Mouse (Mus musculus) testis, adult 2 months (tissue): ENCODE data around the gene Rpl38. TPM values are rescaled to one million over a fixed set of nuclear protein-coding genes. Genes with fewer than 3 reads are reported as not detected.

Source experiments
- H3K27ac ChIP-seq: fragments of 200-500 bp; 2 replicates; pipeline ENCODE4 v1.5.1; 2012; ENCODE audit warnings: low read depth, low read length; ENCODE audit not compliant: control insufficient read depth, insufficient read depth
- H3K27me3 ChIP-seq: fragments of 200-500 bp; 2 replicates; pipeline ENCODE4 v1.6.1; 2012; ENCODE audit warnings: mild to moderate bottlenecking, low read length, moderate library complexity; ENCODE audit not compliant: control insufficient read depth, insufficient read depth
- H3K36me3 ChIP-seq: fragments of 200-500 bp; 2 replicates; pipeline ENCODE4 v1.6.1; 2012; ENCODE audit warnings: mild to moderate bottlenecking, low read length; ENCODE audit not compliant: control insufficient read depth, insufficient read depth
- H3K4me1 ChIP-seq: fragments of 200-500 bp; 2 replicates; pipeline ENCODE4 v1.6.1; 2012; ENCODE audit warnings: low read length; ENCODE audit not compliant: control insufficient read depth, insufficient read depth
- H3K4me3 ChIP-seq: fragments of 200-500 bp; 2 replicates; pipeline ENCODE4 v1.5.1; 2012; ENCODE audit warnings: low read depth, mild to moderate bottlenecking, low read length, moderate library complexity, mixed read lengths; ENCODE audit not compliant: control insufficient read depth
- CTCF ChIP-seq: fragments of 200-500 bp; IDR thresholded peaks from 2 replicates; pipeline ENCODE4 v1.5.1; 2012; ENCODE audit warnings: low read depth, mild to moderate bottlenecking, inconsistent platforms, low read length, moderate library complexity; ENCODE audit not compliant: control insufficient read depth, insufficient read depth, insufficient replicate concordance
- POLR2A ChIP-seq: fragments of 200-500 bp; IDR thresholded peaks from 2 replicates; pipeline ENCODE4 v1.6.1; 2012; ENCODE audit warnings: low read depth, mild to moderate bottlenecking, inconsistent platforms, low read length, moderate library complexity; ENCODE audit not compliant: control insufficient read depth
- polyA plus RNA-seq: library from polyadenylated mRNA; depleted of rRNA; stranded (reverse); fragments of >200 nt; gene quantifications from 2 replicates; pipeline ENCODE4 v1.2.3, GENCODE M21; 2012; rRNA removed

Rpl38 gene
- polyA plus RNA-seq, result 600 and 645 TPM in 2 replicates

DNA sequence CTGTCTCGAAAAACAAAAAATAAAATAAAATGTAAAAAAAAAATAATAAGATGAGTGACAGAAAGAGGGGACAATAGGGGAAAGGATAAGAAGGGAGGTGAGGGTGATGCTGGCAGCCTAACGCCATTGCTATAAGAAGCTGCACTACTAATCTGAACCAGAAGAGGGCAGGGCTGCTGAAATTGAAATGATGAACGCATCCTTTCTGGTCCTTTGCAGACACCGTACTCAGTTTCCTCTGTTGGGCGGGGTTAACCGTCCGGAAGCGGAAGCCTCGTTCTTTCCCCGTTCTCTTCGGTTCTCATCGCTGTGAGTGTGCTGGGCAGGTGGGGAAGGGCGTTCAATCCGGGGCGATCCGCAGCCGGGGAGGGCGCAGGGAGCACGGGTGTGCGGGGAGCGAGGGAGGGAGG is at the start of gene Rpl38:
Rpl38 (plus strand) TSS at position 224 of the 410 bp plus-strand sequence.
- Histone ChIP-seq H3K27ac (peak within 1 kb of the TSS; percentile 71), H3K27me3 (no peaks in the 10 kb centered on the region), H3K4me3 (peak within 1 kb of the TSS; percentile 96), H3K36me3 (peaks cover 2% of the 10 kb centered on the region; the same call in 1 of the 2 replicates), H3K4me1 (peaks cover 15% of the 10 kb centered on the region)
- TF ChIP-seq CTCF (peak; percentile 68; the same call in 1 of the 2 replicates), POLR2A (peak; percentile 94)

DNA sequence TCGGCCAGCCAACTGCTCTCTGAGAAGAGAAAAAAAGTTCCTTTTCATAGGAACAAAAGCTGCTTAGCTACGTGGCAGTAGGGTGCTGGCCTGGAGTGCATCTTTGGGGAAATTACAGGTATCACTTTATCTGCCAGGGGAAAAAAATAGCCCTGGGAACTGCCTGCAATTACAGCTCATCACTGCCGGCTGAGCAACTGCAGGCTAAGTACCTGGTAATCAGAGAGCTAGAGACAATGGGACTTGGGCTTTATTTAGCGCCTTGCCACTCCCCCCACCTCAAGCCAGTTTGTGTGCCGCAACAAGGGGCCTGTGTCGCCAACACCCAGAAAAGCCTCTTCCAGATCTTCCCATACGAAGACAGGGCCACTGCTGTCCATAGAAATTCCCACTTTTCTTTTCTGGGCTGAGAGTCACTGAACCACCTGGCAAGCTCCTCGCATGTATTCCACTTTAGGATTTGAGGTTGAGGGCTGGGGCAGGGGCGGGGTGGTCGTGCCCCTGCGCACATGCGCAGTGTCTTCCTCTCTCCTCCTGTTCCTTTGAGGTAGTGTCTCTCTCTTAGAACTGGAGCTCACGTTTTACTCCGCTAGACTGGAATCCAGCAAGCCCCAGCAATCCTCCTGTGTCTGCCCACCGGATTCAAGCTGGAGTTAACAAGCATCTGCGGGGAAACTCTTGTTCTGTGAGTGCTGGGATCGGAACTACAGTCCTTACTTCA is 49.5 kb upstream of the Rpl38 start:
- Histone ChIP-seq H3K4me3 (no peak overlapping the region; the same call in 1 of the 2 replicates), H3K27ac (no peak overlapping the region)
- TF ChIP-seq POLR2A (no peak), CTCF (no peak)

DNA sequence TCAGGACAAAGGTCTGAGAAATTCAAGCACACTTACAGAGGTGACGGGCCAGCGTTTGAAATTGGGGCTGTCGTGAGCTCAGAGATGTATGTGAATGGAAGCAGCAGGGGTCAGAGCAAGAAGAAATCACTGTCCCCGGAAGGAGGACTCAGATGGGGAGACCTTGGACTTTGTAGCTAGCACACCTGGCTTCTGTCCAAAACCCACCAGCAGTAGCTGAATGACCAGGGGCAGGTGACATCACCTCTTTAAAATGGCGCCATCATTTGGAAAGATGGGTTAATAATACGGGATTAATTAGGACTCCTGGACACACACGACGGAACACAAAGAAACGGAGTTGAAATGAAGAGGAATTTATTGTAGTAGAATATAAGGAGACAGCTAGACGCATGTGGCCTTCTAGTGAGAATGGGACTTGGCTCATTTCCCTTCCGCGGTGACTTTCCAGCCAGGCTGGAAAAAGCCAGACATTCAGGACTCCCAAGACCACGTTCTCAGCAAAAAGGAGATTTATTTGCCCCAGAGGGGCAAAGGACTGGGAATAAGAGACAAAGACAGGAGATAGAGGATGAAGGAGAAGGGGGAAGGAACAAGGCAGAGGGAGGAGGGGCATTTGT is 42.1 kb upstream of the Rpl38 start:
- no peak for TF ChIP-seq POLR2A
- no peak for TF ChIP-seq CTCF
- no peaks in the 10 kb centered on the region for H3K36me3 ChIP-seq
- H3K4me1 ChIP-seq, result peaks cover 10% of the 10 kb centered on the region
- no peaks in the 10 kb centered on the region for H3K27me3 ChIP-seq
- no peak overlapping the region for H3K27ac ChIP-seq
- H3K4me3 ChIP-seq, result no peak overlapping the region

More for the DNA sequence above, 49.5 kb upstream of the Rpl38 start:
- H3K27me3 ChIP-seq, result no peaks in the 10 kb centered on the region
- H3K4me1 ChIP-seq, result peaks cover 4% of the 10 kb centered on the region; the same call in 1 of the 2 replicates
- no peaks in the 10 kb centered on the region for H3K36me3 ChIP-seq

DNA sequence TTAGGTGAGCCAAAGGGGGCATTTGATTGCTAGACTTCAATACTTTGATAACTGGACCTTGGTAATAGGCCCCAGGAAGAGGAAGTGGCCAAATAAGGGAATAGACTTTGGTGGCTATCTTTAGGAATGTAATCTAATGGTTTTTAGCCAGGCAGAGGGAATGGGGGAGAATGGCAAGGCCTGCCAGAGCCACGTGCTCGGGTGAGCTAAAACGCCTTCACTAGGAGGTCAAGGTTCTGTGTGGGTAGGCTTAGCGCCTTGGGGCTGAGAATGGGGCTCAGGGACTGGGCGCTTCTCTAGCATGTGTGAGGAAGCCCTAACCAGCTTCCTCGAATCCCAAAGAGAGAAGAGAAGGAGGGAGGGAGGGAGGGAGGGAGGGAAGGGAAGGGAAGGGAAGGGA is 41.3 kb upstream of the Rpl38 start:
- TF ChIP-seq CTCF (no peak), POLR2A (no peak)
- Histone ChIP-seq H3K4me3 (no peak overlapping the region), H3K27ac (no peak overlapping the region), H3K4me1 (peaks cover 10% of the 10 kb centered on the region), H3K36me3 (no peaks in the 10 kb centered on the region), H3K27me3 (no peaks in the 10 kb centered on the region)

DNA sequence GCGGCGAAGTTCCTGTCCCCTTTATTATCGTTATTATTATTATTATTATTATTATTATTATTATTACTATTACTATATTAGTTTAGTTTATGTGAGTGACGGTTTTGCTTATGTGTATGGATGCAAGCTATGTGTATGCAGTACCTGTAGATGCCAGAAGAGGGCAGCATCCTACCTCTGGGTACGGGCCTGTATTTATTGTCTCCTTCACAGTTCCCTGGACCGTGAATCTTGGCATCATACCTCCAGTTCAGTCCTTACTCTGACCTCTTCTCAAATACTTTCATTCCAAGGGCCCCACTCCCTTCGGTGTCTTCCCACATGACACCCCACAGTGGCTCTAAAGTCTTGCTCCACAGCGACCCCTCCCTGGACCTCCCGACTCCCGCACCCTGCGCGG is 40.3 kb upstream of the Rpl38 start:
- Histone ChIP-seq H3K4me1 (peaks cover 10% of the 10 kb centered on the region), H3K4me3 (peak overlapping the region; percentile 46), H3K27ac (no peak overlapping the region), H3K27me3 (no peaks in the 10 kb centered on the region), H3K36me3 (no peaks in the 10 kb centered on the region)
- TF ChIP-seq POLR2A (no peak), CTCF (no peak; the same call in 1 of the 2 replicates)

DNA sequence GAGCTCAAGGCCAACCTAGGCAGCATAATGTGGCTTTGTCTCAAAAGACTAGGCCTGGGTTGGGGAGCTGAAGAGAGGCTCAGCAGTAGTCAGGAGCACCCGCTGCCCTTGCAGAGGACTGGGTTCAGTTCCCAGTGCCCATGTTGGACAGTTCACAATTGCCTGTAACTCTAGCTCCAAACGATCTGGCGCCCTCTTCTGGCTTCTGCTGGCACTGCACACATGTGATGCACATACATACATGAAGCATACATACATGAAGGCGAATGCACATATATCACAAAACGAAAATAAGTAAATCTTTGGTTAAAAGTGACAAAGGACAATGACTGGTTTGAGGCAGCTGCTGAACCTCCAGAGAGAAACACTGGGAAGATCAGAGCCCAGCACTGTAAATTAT is 38.3 kb upstream of the Rpl38 start:
- TF ChIP-seq CTCF (peak; percentile 81; the same call in 1 of the 2 replicates), POLR2A (no peak)
- no peak overlapping the region for H3K27ac ChIP-seq
- no peaks in the 10 kb centered on the region for H3K27me3 ChIP-seq

DNA sequence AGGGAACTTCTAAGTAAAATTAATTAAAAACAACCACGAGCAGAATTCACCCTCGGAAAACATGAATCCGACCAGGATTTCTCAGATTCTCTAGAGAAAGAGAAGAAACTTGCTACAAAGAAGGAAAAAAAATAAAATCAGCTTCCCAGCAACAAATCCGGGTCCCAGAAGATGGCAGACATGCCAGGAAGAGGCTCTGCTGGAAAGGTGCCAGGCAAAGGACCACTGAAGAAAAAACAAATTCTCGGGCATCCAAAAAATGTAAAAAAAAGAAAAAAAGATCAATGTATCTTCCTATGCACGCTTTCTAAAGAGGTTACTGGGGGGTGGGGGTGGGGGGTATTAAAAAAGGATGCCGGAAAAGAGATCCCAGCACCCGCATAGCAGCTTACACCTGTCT is 36.1 kb upstream of the Rpl38 start:
- H3K4me1 ChIP-seq, result peaks cover 14% of the 10 kb centered on the region
- no peaks in the 10 kb centered on the region for H3K36me3 ChIP-seq
- no peak overlapping the region for H3K4me3 ChIP-seq
- no peaks in the 10 kb centered on the region for H3K27me3 ChIP-seq
- TF ChIP-seq CTCF (no peak), POLR2A (no peak)
- H3K27ac ChIP-seq, result no peak overlapping the region

More for the DNA sequence above, 38.3 kb upstream of the Rpl38 start:
- Histone ChIP-seq H3K4me1 (peaks cover 10% of the 10 kb centered on the region), H3K4me3 (no peak overlapping the region), H3K36me3 (no peaks in the 10 kb centered on the region)
